Mouse (Mus musculus): ENCODE measurements around the gene Ube2d1. TPM values are rescaled to one million over a fixed set of nuclear protein-coding genes. Genes with fewer than 3 reads are reported as not detected.

The Ube2d1 gene
- polyA plus RNA-seq, 1 experiment from 2014 or later = 43.7 TPM

DNA sequence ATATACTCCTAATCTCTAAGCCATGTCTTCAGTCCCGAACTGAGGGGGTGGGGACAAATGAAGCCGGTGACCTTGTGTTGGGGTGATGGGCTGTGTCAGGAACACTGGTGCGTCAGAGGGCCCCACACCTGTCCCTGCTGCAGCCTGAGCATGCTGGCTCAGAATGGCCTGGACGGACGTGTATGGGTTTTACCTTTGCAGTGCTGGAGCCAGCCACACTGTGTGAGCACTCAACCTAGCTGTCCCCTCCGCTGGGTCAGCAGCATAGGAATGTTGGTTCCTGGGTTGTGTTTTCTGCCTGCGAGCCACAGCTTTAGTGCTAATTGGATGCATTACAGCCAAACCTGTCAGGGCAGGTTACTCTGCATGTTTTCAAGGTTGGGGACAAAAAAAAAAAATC, 41.1 kb upstream of the Ube2d1 start:
- no peaks in the 10 kb centered on the region for H3K4me1 ChIP-seq (ENCODE audit: control insufficient read depth, insufficient read depth, low read length)
- ATAC-seq = no peak
- H3K4me3 ChIP-seq (ENCODE audit: low read length) = no peak overlapping the region
- WGBS = 66% methylated on average over 7 of the region's 7 CpGs
- no peaks in the 10 kb centered on the region for H3K27me3 ChIP-seq (replicated peaks; ENCODE audit: control insufficient read depth, insufficient read depth, low read length)
- H3K9ac ChIP-seq (ENCODE audit: low read depth, low read length) = no peak overlapping the region
- no peak overlapping the region for H3K4me2 ChIP-seq (ENCODE audit: low read depth, low read length)
- H3K9me3 ChIP-seq (ENCODE audit: control insufficient read depth, low read length) = no peaks in the 10 kb centered on the region
- H3K36me3 ChIP-seq (ENCODE audit: control insufficient read depth, insufficient read depth, low read length) = peaks cover 4% of the 10 kb centered on the region; the same call in 1 of the 2 replicates
- H3K27ac ChIP-seq (ENCODE audit: low read length) = no peak overlapping the region

DNA sequence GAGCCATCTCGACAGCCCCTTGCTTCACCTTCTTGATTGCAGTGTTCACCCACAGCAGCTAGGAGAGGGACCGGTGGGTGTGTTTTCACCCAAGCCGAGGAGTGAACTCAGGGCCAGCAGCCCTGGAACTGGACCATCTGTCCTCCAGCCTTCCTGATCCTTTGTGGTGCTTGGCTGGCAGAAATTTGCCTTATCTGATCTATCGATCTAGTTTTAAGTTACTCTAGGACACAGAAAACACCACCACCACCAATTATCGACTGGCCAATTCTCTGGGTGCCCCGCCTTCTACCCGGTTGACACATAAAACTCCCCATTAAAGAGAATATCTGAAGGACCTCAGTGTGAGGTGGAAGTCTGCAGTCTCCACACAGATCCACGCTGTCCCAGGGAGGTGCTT, 38.6 kb upstream of the Ube2d1 start:
- no peak overlapping the region for H3K27ac ChIP-seq (ENCODE audit: low read length)
- no peaks in the 10 kb centered on the region for H3K4me1 ChIP-seq (ENCODE audit: control insufficient read depth, insufficient read depth, low read length)
- H3K36me3 ChIP-seq (ENCODE audit: control insufficient read depth, insufficient read depth, low read length) = no peaks in the 10 kb centered on the region
- H3K27me3 ChIP-seq (replicated peaks; ENCODE audit: control insufficient read depth, insufficient read depth, low read length) = no peaks in the 10 kb centered on the region
- no peak overlapping the region for H3K4me2 ChIP-seq (ENCODE audit: low read depth, low read length)
- H3K9ac ChIP-seq (ENCODE audit: low read depth, low read length) = no peak overlapping the region
- no peaks in the 10 kb centered on the region for H3K9me3 ChIP-seq (ENCODE audit: control insufficient read depth, low read length)
- H3K4me3 ChIP-seq (ENCODE audit: low read length) = no peak overlapping the region
- no peak for ATAC-seq
- 82% methylated on average over 8 of the region's 8 CpGs for WGBS

DNA sequence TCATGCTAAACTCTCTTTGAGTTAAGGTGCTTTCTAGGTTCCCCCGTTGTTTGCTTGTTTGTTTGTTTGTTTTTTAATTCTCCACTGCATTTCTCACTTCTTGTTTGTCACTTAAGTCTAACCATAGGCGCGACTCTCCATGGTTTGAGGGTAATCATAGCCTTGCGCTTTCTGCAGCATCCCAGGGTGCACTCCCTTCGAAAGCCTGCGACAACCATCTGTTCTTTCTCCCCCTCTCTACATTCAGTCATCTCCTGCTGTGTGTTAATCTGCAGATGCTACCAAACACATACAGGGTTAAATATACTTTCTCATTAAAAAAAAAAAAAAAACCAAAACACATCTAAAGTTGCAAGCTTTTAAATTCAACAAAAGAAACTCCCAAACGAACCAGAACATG, 31.4 kb upstream of the Ube2d1 start:
- Histone ChIP-seq H3K36me3 (ENCODE audit: control insufficient read depth, insufficient read depth, low read length) (no peaks in the 10 kb centered on the region), H3K4me1 (ENCODE audit: control insufficient read depth, insufficient read depth, low read length) (no peaks in the 10 kb centered on the region), H3K27me3 (replicated peaks; ENCODE audit: control insufficient read depth, insufficient read depth, low read length) (no peaks in the 10 kb centered on the region), H3K27ac (ENCODE audit: low read length) (no peak overlapping the region), H3K4me2 (ENCODE audit: low read depth, low read length) (no peak overlapping the region), H3K9me3 (ENCODE audit: control insufficient read depth, low read length) (no peaks in the 10 kb centered on the region), H3K9ac (ENCODE audit: low read depth, low read length) (no peak overlapping the region), H3K4me3 (ENCODE audit: low read length) (no peak overlapping the region)
- ATAC-seq = no peak
- 60% methylated on average over 7 of the region's 7 CpGs for WGBS

DNA sequence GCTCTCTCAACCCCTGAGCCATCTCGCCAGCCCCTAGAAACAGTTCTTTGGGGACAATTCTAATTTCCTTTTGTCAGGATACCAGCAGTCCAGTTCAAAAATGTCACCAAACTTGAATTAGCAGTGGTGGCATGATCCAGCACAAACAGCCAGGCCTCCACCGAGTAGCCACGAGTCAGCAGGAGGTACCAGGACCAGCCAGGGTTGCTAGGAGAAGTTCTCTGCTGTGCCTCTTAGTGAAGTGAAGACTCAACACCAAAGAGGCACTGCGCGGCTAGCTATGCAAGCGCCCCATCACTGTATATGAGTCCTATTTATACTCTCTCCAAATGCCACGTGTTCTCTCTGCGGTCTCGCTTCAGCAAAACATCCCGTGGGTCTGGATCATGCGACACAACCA, 31.0 kb upstream of the Ube2d1 start:
- Histone ChIP-seq H3K9ac (ENCODE audit: low read depth, low read length) (no peak overlapping the region), H3K27ac (ENCODE audit: low read length) (no peak overlapping the region), H3K4me3 (ENCODE audit: low read length) (no peak overlapping the region), H3K4me1 (ENCODE audit: control insufficient read depth, insufficient read depth, low read length) (no peaks in the 10 kb centered on the region), H3K9me3 (ENCODE audit: control insufficient read depth, low read length) (no peaks in the 10 kb centered on the region), H3K27me3 (replicated peaks; ENCODE audit: control insufficient read depth, insufficient read depth, low read length) (no peaks in the 10 kb centered on the region), H3K4me2 (ENCODE audit: low read depth, low read length) (no peak overlapping the region), H3K36me3 (ENCODE audit: control insufficient read depth, insufficient read depth, low read length) (no peaks in the 10 kb centered on the region)
- no peak for ATAC-seq
- 73% methylated on average over 11 of the region's 11 CpGs for whole genome bisulfite sequencing

DNA sequence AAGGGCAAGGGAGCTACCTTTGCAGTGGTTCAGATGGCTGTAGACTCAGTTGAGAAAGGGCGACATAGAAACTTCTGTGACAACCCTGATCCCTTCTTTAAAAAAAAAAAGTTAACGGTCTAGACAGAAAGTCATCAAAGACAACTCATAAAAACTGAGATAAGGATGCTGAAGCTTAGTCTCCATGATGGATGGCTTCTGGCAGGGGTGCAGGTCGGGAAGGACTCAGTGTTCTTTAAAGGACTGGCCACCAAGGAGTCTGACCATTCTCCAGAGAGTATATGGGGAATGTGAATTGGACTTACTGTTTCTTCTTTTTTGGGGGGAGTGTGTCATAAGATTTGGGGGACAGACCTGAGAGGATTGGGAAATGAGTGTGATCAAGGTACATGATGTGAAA, 29.5 kb upstream of the Ube2d1 start:
- Histone ChIP-seq H3K27me3 (replicated peaks; ENCODE audit: control insufficient read depth, insufficient read depth, low read length) (no peaks in the 10 kb centered on the region), H3K9me3 (ENCODE audit: control insufficient read depth, low read length) (no peaks in the 10 kb centered on the region), H3K36me3 (ENCODE audit: control insufficient read depth, insufficient read depth, low read length) (no peaks in the 10 kb centered on the region), H3K27ac (ENCODE audit: low read length) (no peak overlapping the region), H3K4me2 (ENCODE audit: low read depth, low read length) (no peak overlapping the region), H3K4me1 (ENCODE audit: control insufficient read depth, insufficient read depth, low read length) (no peaks in the 10 kb centered on the region), H3K9ac (ENCODE audit: low read depth, low read length) (no peak overlapping the region), H3K4me3 (ENCODE audit: low read length) (no peak overlapping the region)
- no peak for ATAC-seq
- WGBS = 64% methylated on average over 3 of the region's 3 CpGs

DNA sequence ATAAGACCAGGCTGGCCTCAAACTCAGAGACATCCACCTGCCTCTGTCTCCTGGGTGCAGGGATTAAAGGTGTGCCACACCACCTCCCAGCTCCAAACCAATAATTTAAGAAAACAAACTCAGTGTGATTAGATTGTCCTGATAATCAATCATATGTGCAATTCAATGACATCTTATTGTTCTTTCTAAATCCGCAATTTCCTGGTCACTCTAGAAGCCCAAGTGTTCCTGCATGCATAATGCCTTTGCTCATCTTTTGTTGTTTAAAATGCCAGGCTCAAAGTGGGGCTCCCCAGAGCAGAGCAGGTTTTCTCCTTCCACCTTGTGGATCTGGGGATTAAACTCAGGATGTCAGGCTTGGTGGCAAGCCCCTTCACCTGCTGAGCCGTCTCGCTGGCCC, 25.2 kb upstream of the Ube2d1 start:
- H3K4me1 ChIP-seq (ENCODE audit: control insufficient read depth, insufficient read depth, low read length) = 0 out of 2 replicates have a peak, but pooled peaks cover 2% of the 10 kb centered on the region
- no peaks in the 10 kb centered on the region for H3K9me3 ChIP-seq (ENCODE audit: control insufficient read depth, low read length)
- no peaks in the 10 kb centered on the region for H3K36me3 ChIP-seq (ENCODE audit: control insufficient read depth, insufficient read depth, low read length)
- ATAC-seq = no peak
- no peaks in the 10 kb centered on the region for H3K27me3 ChIP-seq (replicated peaks; ENCODE audit: control insufficient read depth, insufficient read depth, low read length)
- H3K4me3 ChIP-seq (ENCODE audit: low read length) = no peak overlapping the region
- H3K4me2 ChIP-seq (ENCODE audit: low read depth, low read length) = no peak overlapping the region
- no peak overlapping the region for H3K27ac ChIP-seq (ENCODE audit: low read length)
- WGBS = 58% methylated on average over 3 of the region's 3 CpGs
- no peak overlapping the region for H3K9ac ChIP-seq (ENCODE audit: low read depth, low read length)

DNA sequence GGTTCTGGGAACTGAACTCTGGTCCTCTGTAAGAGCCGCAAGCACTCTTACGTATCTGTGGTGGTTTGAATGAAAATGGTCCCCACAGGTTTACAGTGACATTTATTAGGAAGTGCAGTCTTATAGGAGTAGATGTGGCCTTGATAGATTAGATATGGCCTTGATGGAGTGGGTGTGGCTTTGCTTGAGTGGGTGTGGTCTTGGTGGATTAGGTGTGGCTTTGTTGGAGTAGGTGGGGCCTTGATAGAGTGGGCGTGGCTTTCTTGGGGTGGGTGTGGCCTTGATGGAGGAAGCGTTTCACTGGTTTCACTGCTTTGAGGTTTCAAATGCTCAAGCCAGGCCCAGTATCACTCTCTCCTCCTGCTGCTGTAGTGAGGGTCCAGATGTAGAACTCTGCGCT, 23.1 kb upstream of the Ube2d1 start:
- no peak for ATAC-seq
- H3K36me3 ChIP-seq (ENCODE audit: control insufficient read depth, insufficient read depth, low read length) = no peaks in the 10 kb centered on the region
- no peak overlapping the region for H3K4me2 ChIP-seq (ENCODE audit: low read depth, low read length)
- H3K27ac ChIP-seq (ENCODE audit: low read length) = no peak overlapping the region
- H3K27me3 ChIP-seq (replicated peaks; ENCODE audit: control insufficient read depth, insufficient read depth, low read length) = no peaks in the 10 kb centered on the region
- WGBS = 91% methylated on average over 5 of the region's 5 CpGs
- no peak overlapping the region for H3K4me3 ChIP-seq (ENCODE audit: low read length)
- H3K4me1 ChIP-seq (ENCODE audit: control insufficient read depth, insufficient read depth, low read length) = 0 out of 2 replicates have a peak, but pooled peaks cover 2% of the 10 kb centered on the region
- no peak overlapping the region for H3K9ac ChIP-seq (ENCODE audit: low read depth, low read length)
- no peaks in the 10 kb centered on the region for H3K9me3 ChIP-seq (ENCODE audit: control insufficient read depth, low read length)

DNA sequence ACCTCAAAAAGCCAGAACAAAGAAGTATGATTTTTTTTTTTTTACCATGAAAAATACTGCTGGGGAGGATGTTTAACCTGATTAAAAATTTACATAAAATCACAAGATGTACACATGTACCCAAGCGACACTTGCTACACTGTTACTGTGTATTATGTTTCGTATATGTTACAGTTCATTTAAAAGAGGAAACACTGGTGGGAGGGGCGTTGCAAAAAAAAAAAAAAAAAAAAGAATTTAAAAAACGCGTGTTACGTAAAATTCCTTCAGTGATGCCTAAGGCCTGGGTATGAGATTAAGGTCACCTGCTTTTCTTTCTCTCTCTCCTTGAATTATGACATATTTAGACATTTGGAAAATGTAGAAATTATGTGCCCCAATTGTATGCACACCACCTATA, 21.7 kb upstream of the Ube2d1 start:
- no peak overlapping the region for H3K4me3 ChIP-seq (ENCODE audit: low read length)
- 0 out of 2 replicates have a peak, but pooled peaks cover 2% of the 10 kb centered on the region for H3K4me1 ChIP-seq (ENCODE audit: control insufficient read depth, insufficient read depth, low read length)
- H3K27ac ChIP-seq (ENCODE audit: low read length) = no peak overlapping the region
- H3K36me3 ChIP-seq (ENCODE audit: control insufficient read depth, insufficient read depth, low read length) = no peaks in the 10 kb centered on the region
- no peaks in the 10 kb centered on the region for H3K9me3 ChIP-seq (ENCODE audit: control insufficient read depth, low read length)
- no peak for ATAC-seq
- no peak overlapping the region for H3K9ac ChIP-seq (ENCODE audit: low read depth, low read length)
- H3K27me3 ChIP-seq (replicated peaks; ENCODE audit: control insufficient read depth, insufficient read depth, low read length) = no peaks in the 10 kb centered on the region
- no peak overlapping the region for H3K4me2 ChIP-seq (ENCODE audit: low read depth, low read length)
- WGBS = 73% methylated on average over 6 of the region's 6 CpGs

DNA sequence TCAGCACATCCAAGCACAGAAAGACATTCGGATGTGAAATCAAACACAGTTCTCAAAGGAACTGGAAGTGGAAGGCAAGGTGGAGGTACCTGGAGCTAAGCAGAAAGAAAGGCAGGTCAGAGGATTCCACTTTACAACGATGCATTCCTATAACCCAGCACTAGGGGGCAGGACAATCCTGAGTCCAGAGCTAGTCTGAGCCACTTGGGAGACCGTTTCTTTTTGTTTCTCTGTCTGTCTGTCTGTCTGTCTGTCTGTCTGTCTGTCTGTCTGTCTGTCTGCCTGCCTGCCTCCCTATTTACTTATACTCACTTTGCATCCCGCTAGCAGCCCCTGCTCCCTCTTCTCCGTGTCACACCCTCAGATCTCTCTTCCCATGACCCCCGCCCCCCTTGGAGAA, 21.1 kb upstream of the Ube2d1 start:
- no peak overlapping the region for H3K9ac ChIP-seq (ENCODE audit: low read depth, low read length)
- no peaks in the 10 kb centered on the region for H3K36me3 ChIP-seq (ENCODE audit: control insufficient read depth, insufficient read depth, low read length)
- 21% methylated on average over 6 of the region's 6 CpGs for WGBS
- H3K27ac ChIP-seq (ENCODE audit: low read length) = no peak overlapping the region
- ATAC-seq = no peak; the same call in 1 of the 2 replicates
- 0 out of 2 replicates have a peak, but pooled peaks cover 2% of the 10 kb centered on the region for H3K4me1 ChIP-seq (ENCODE audit: control insufficient read depth, insufficient read depth, low read length)
- no peaks in the 10 kb centered on the region for H3K9me3 ChIP-seq (ENCODE audit: control insufficient read depth, low read length)
- H3K4me3 ChIP-seq (ENCODE audit: low read length) = peak overlapping the region; percentile 14
- H3K27me3 ChIP-seq (replicated peaks; ENCODE audit: control insufficient read depth, insufficient read depth, low read length) = no peaks in the 10 kb centered on the region
- H3K4me2 ChIP-seq (ENCODE audit: low read depth, low read length) = no peak overlapping the region

DNA sequence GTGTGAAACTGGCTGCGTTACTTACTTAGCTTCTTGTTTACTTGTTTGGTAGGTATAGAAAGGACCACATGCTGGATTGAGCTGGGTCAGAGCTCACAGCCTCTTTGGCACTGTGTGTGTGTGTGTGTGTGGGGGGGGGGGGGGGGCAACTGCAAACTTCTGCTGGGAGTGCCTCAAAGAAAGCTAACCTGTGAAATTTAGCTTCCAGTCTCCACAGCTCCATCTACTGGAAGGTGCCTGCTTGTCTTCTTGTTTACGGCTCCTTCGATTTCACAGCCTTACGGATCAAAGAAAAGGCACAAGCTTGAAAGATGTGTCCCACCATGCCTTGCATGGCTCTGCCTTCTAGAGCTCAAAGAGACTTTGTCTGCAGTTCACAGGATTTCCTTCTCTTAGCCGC, 17.4 kb upstream of the Ube2d1 start:
- H3K9ac ChIP-seq (ENCODE audit: low read depth, low read length) = no peak overlapping the region
- WGBS = 24% methylated on average over 5 of the region's 5 CpGs
- H3K4me1 ChIP-seq (ENCODE audit: control insufficient read depth, insufficient read depth, low read length) = 0 out of 2 replicates have a peak, but pooled peaks cover 2% of the 10 kb centered on the region
- no peaks in the 10 kb centered on the region for H3K9me3 ChIP-seq (ENCODE audit: control insufficient read depth, low read length)
- H3K4me3 ChIP-seq (ENCODE audit: low read length) = no peak overlapping the region
- H3K36me3 ChIP-seq (ENCODE audit: control insufficient read depth, insufficient read depth, low read length) = no peaks in the 10 kb centered on the region
- no peak for ATAC-seq
- no peak overlapping the region for H3K27ac ChIP-seq (ENCODE audit: low read length)
- no peaks in the 10 kb centered on the region for H3K27me3 ChIP-seq (replicated peaks; ENCODE audit: control insufficient read depth, insufficient read depth, low read length)
- no peak overlapping the region for H3K4me2 ChIP-seq (ENCODE audit: low read depth, low read length)
